Mouse (Mus musculus) G1E-ER4 (cell line): ENCODE data around the gene Pomp. TPM values are rescaled to one million over a fixed set of nuclear protein-coding genes. Genes with fewer than 3 reads are reported as not detected.
A peak's percentile ranks its signal among the peaks of the same experiment; 100 is the strongest.

Experiments
- GATA1 ChIP-seq: IDR thresholded peaks from one replicate; pipeline ENCODE4 v1.8.0; 2012; ENCODE audit warnings: low read length, inconsistent platforms
- polyA plus RNA-seq: library from polyadenylated mRNA; stranded (reverse); fragments of >175 nt; gene quantifications from 2 replicates; pipeline ENCODE4 v1.2.3, GENCODE M21; 2012

Pomp gene
- polyA plus RNA-seq, 1 experiment, result 14.5 TPM

GRCm38 (mm10) chr5:147839418-147839817 is 20.8 kb upstream of the Pomp start:
- no peak for TF ChIP-seq GATA1

DNA sequence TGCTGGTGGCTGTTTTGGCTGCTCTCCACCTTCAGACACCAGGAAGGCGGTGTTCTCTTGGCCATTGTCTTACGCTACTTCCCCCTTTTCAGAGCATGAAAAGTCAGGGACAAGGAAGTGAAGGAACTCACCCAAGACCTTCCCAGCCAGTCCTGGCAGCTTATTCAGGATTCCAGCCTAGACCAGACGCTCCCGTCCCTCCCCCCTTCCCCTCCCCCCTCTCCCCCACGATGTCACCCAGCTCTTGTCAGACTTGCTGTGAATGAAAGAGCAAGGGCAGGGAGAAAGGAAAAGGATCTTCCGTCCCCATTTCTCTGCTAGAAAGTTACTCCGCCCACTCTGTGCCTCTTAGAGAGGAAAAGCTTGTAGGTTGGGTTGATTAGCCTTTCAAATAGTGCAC is 16.9 kb upstream of the Pomp start:
- no peak for TF ChIP-seq GATA1

DNA sequence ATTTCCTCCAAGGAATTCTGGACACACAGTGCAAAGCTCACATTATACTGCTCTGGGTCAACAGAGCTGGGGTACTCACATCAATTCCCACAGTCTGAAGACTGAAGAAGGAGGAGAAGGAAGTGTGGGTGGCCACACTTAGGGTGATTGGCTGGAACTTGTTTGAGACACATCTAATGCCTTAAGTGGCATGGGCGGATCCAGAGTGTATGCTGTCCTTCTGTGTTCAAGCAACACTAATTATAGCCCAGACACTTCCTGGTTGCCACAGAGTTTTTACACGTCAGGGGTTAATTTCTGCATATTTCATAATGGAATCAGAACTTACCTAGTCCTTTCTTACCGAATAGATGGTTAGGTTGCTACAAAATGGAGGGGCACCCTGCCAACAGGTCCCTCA is 14.9 kb upstream of the Pomp start:
- no peak for TF ChIP-seq GATA1

GRCm38 (mm10) chr5:147847361-147847760 is 12.9 kb upstream of the Pomp start:
- no peak for TF ChIP-seq GATA1

DNA sequence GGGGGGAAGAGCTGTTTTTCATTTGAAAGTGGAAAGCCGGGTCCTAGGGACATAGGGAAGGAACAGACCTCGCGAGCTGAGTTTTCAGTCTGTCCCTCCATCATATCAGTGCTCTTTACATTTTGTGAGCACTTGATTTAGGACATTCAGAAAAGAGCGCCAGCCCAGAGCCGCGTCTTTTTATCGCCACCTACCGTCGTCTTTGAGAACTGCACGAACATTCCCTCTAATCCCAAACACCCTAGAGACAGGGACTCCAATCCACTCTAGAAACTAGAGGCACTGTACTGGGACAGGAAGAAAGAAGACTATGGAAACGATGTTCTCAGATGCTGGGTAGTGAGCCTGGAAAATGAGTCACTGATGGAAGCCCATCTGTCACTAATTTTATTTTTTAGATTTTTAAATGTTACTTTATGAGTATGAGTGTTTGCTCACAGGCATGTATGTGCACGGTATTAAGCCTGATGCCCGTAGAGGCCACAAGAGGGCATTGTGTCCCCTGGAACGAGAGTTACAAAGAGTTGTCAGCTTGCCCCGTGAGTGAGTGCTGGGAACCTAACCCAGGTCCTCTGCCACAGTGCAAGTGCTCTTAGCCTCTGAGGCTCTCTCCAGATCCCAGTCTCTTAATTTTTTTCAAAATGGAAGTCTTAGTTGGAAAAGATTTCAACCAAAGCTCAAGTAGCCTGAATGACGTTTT is 11.9 kb upstream of the Pomp start:
- no peak for TF ChIP-seq GATA1

DNA sequence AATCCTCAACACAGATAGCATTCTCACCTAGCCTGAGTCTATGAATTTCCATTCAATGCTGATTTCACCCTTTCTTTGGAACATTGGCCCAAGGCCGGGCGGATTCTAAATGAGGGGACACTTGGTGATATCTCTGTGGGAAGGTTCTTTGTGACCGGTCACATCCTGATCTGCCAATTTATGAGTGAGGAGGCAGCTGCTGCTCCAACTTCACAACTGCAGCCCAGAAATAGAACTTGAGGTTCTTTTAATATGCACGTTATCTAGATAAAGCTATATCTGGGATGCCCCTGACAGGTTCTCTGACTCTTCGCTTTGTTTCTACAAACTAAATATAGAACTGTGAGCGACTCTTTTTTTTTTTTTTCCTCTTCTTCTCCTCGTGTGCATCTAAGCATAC is 10.1 kb upstream of the Pomp start:
- no peak for TF ChIP-seq GATA1

DNA sequence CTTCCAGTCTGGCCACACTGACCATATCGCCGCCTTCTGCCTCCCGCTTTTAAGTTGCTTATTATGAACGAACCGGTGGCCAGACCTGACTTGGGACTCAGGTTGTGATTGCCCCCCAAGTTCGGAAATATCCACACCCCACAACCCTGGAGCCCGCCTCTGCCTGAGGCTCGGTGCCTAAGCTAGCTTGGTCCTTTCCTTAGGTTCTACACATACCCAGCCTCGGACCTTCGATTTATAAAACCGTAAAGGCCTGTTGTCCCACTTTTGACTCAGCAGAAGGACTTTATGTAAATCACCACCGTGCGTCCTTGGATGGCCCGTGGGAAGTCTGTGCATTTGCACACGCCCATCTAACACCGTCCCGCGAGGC is 199 bp upstream of the Pomp start:
- no peak for TF ChIP-seq GATA1

DNA sequence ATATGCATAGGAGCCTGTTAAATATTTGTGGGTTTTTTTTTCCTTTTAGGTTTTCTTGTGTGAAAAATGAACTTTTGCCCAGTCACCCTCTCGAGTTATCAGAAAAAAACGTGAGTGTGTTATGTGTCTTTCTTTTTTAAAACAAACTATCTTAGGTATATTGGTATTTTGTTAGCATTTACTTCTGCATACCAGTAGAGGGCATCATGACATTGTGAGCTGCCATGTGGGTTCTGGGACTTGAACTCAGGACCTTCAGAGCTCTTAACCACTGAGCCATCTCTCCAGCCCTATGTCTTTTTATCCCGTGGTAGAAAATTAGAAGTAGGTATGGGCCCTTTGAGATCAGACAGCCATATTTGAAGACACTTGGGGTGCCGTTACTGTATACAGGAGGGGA is 8.4 kb downstream of the Pomp start:
- TF ChIP-seq GATA1, result no peak

DNA sequence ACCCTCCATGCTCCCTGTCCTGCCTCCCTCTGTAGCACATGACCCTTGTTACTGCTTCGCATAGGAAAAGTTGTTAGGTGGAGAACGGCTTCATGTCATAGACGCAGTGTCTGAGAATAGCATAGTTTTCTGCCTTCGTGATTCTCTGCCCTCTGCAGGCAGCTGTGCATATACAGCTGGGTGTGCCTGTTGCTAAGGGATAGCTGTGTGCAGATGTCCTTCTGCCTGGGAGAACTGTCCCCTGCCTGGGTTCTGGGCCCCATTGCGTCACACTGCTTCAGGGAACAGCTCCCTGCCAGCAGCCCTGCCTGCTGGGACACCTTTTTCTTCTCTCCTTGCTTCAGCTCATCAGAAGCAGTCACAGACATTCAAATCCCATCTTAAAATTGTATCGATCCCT is 9.3 kb downstream of the Pomp start:
- TF ChIP-seq GATA1, result no peak

DNA sequence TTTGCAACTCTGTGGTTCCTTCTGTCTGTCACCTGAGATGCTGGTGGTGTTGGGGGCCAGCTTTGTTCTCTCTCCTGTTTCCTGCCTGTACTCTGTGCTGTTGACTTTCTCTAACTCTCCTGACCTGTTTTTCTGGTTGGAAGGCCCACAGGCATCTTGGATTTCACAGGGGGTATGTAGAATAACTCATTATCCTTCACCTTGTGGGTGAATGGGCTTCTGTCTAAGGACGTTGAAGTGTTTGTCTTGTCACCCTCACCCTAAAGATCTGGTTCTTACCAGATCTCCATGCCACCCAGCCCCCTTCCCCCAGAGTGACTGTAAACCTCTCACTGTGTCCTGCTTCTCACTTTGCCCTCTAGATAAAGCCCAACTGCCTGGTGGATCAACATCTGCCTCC is 10.0 kb downstream of the Pomp start:
- TF ChIP-seq GATA1, result no peak

DNA sequence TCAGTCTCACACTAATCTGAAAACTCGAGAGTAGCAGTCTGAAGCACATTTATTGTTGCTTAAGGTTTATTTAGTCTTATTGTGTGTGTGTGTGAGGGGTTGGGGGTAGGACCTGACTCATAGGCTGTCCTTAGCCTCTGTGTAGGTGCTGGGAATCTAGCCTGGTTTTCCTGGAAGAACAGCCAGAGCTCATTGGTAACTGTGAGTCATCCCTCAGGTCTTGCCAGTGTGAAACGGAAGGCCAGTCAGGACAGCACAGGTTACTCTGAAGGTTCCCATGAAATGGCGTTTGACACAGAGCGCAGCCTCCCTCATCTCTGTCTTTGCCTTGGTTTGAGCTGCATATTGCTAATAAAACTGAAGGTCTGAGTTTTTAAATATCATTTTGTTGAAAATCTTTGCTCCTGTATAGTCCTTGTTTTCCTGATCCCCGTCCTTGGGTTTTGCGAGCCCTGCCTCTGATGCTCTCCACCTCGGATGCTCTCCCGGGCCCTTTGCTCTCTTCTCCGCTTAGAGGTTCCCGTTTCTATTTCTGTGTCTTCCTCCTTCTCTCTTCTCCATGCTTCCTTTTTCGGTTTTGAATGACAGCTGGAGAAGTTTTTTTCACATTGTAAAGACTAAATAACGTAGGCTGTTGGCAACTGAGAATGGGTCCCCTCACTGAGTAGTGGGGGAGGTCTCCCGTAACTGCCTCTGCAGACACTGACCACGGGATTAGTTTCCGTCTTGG is 11.0 kb downstream of the Pomp start:
- no peak for TF ChIP-seq GATA1

DNA sequence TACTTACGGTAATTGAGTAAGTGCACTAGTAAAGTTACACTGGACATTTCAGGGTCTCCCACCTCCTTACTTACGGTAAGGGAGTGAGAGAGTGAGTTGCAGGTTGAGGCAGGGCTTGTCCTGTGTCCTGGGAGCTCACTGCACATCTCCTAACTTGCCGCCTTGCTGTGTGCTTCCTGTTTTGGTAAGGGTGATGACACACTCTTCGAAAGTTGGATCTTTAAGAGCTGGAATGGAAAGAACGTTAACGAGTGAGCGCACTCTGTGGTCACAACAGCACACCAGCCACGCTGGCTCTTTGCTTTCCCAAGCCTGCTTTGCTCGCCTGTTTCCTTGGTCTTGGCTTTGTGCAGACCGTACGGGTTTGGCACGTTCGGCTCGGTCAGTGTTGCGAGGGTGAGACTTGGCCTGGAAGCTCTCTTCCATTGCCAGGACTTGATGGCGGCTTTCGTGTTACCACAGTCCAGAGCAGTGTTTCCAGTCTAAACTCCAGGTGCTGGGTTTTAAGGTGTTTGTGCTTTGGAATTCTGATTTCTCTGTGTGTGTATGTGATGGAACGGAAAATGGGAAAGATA is 14.3 kb downstream of the Pomp start:
- no peak for TF ChIP-seq GATA1

- TF ChIP-seq GATA1, result peak; percentile 38
Measured at GRCm38 (mm10) chr5:147875210-147875609, 14.9 kb downstream of the Pomp start.

DNA sequence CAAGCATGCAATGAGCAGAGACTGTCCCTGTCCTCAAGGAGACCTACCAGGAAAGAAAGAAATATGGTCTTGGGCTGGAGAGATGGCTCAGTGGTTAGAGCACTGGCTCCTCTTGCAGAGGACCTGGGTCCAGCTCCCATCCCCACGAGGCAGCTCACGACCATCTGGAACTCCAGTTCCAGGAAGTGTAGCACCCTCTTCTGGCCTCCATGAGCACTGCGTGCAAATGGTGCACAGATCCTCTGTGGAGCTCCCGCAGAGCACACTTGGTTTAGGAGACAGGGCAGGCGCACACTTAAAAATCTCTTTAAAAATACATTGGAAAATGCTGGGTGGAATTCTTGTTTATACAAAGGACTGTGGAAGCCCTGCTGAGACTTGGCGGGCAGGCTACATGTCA is 17.3 kb downstream of the Pomp start:
- no peak for TF ChIP-seq GATA1

GRCm38 (mm10) chr5:147879971-147880682 is 19.9 kb downstream of the Pomp start:
- no peak for TF ChIP-seq GATA1

DNA sequence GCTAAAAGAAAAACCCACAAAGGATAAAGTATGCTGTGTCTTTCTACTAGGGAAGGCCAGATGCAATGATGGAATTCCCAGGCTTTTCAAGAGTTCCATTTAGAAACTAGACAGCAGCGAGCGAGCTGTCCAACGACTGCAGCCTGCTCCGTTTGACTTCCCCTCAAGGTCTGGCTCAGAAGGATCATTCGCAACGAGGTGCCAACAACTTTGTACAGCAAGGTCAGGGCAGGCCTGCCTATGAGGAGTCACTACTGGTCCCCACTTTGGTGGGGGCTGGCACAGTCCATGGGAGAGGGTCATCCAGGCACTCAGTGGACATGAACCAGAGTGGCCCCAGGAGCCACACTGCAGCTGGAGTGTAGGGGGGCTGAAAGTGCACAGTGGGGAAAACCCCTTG is 23.3 kb downstream of the Pomp start:
- TF ChIP-seq GATA1, result no peak
